Mouse (Mus musculus) limb, embryonic 10.5 days (tissue): ENCODE data around the gene Nmnat3. TPM values are rescaled to one million over a fixed set of nuclear protein-coding genes. Genes with fewer than 3 reads are reported as not detected.

Experiments
- DNase-seq: peaks from one replicate; pipeline ENCODE4 v3.0.0-alpha.2; 2017; ENCODE audit warnings: low spot score
- H3K27ac ChIP-seq: fragments of 300-500 bp; sonication (generic); 2 replicates; pipeline ENCODE4 v1.5.1; 2016; ENCODE audit warnings: mild to moderate bottlenecking
- H3K27me3 ChIP-seq: fragments of 300-500 bp; sonication (generic); 2 replicates; pipeline ENCODE4 v1.6.1; 2016; ENCODE audit warnings: low read depth, mild to moderate bottlenecking; ENCODE audit not compliant: poor library complexity, severe bottlenecking
- H3K36me3 ChIP-seq: fragments of 300-500 bp; sonication (generic); 2 replicates; pipeline ENCODE4 v1.6.1; 2016; ENCODE audit warnings: mild to moderate bottlenecking, moderate library complexity
- H3K4me1 ChIP-seq: fragments of 300-500 bp; sonication (generic); 2 replicates; pipeline ENCODE4 v1.6.1; 2016
- H3K4me3 ChIP-seq: fragments of 300-500 bp; sonication (generic); 2 replicates; pipeline ENCODE4 v1.5.1; 2016; ENCODE audit warnings: mild to moderate bottlenecking, moderate library complexity
- H3K9me3 ChIP-seq: fragments of 300-500 bp; sonication (generic); replicated peaks from 2 replicates; pipeline ENCODE4 v1.6.1; 2016; ENCODE audit warnings: mild to moderate bottlenecking
- WGBS: fragments of 180-500 bp; shearing (Covaris S2); methylation state at CpG from one replicate; pipeline ENCODE4 v1.1.7; 2016; 5-methylcytosine and 5-hydroxymethylcytosine counted together
- polyA plus RNA-seq: library from polyadenylated mRNA; unstranded; fragments of >200 nt; fragmentation: Nextera tagmentation; extraction: Ambion mirVana; gene quantifications from 2 replicates; pipeline ENCODE4 v1.2.1, GENCODE M21; 2016

The Nmnat3 gene
- polyA plus RNA-seq, 1 experiment from 2014 or later = 3.6 TPM

GRCm38 (mm10) chr9:98317897-98318296 lies 30.7 kb downstream of the Nmnat3 start:
- 70% methylated on average over 4 of the region's 4 CpGs for WGBS

DNA sequence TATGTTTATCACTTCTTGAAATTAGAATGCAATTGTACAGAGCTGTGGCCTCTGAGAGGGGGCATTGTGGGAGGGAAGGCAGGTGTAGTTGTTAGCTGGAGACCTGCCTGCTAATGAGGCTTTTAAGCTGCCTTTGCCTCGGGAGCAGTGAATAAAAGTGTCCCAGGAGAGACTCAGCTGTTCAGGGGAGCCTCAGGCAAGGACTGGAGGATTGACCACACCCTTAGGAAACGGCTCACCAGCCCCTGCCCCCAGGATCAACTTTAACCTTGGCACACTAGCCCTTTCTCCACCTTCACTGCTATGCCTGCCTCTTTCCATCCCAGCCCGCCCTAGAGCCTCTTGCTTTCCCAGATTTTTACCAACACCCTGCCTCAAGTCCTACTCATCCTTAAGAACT lies 31.6 kb downstream of the Nmnat3 start:
- no peak for DNase-seq
- no peaks in the 10 kb centered on the region for H3K27me3 ChIP-seq
- H3K36me3 ChIP-seq = no peaks in the 10 kb centered on the region
- peaks cover 17% of the 10 kb centered on the region for H3K4me1 ChIP-seq
- 44% methylated on average over 3 of the region's 3 CpGs for whole genome bisulfite sequencing
- H3K27ac ChIP-seq = no peak overlapping the region
- no peak overlapping the region for H3K4me3 ChIP-seq
- no peaks in the 10 kb centered on the region for H3K9me3 ChIP-seq

More at GRCm38 (mm10) chr9:98317897-98318296, 30.7 kb downstream of the Nmnat3 start:
- H3K4me3 ChIP-seq = no peak overlapping the region
- no peaks in the 10 kb centered on the region for H3K9me3 ChIP-seq
- no peaks in the 10 kb centered on the region for H3K27me3 ChIP-seq
- no peaks in the 10 kb centered on the region for H3K36me3 ChIP-seq
- DNase-seq = no peak
- no peak overlapping the region for H3K27ac ChIP-seq
- H3K4me1 ChIP-seq = peaks cover 17% of the 10 kb centered on the region

DNA sequence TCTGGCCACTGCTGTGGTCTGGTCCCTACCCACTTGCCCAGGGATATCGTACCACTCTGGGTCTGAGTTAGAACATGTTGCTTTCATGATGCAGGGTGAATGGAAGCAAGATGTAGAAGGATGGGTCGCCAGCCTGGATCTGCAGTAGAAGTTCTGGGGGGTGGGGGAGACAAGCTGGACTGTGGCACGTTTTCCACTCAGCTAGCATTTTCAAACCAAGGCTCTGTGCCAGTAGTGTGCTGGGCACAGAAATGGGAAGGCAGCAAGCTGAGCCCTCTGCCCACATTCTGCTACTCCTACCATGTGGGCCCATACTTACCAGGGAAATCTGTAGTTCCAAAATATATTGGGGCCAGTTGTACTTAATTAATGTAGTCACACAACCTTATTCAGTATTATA lies 33.5 kb downstream of the Nmnat3 start:
- no peak for DNase-seq
- 87% methylated on average over 3 of the region's 3 CpGs for WGBS

DNA sequence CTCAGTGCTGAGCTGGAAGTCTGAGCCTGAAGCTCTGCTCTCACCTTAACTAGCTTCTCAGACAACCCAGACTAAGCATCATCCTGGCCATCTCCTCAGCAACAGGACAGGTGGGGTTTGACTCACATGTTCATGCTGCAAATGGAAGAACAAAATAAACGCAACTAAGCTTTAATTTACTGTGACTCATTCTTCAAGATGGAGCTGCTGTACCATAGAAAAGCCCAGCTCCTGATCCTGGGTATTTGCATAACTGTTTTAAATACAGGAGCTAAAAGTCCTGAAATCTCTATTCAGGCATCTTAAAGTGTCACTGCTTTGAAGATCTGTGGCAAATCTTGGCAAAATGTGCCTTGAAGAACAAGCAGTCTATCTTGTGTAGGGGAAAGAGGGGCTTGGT lies 38.9 kb downstream of the Nmnat3 start:
- no peaks in the 10 kb centered on the region for H3K36me3 ChIP-seq
- no peaks in the 10 kb centered on the region for H3K27me3 ChIP-seq
- H3K9me3 ChIP-seq = no peaks in the 10 kb centered on the region
- DNase-seq = no peak
- peaks cover 6% of the 10 kb centered on the region; the same call in 1 of the 2 replicates for H3K4me1 ChIP-seq
- no peak overlapping the region for H3K27ac ChIP-seq
- H3K4me3 ChIP-seq = no peak overlapping the region
- WGBS = 96% methylated on average over 1 of the region's 1 CpGs

More for the DNA sequence above, 33.5 kb downstream of the Nmnat3 start:
- peaks cover 17% of the 10 kb centered on the region for H3K4me1 ChIP-seq
- H3K4me3 ChIP-seq = no peak overlapping the region
- no peaks in the 10 kb centered on the region for H3K9me3 ChIP-seq
- H3K27me3 ChIP-seq = no peaks in the 10 kb centered on the region
- no peak overlapping the region for H3K27ac ChIP-seq
- H3K36me3 ChIP-seq = no peaks in the 10 kb centered on the region

DNA sequence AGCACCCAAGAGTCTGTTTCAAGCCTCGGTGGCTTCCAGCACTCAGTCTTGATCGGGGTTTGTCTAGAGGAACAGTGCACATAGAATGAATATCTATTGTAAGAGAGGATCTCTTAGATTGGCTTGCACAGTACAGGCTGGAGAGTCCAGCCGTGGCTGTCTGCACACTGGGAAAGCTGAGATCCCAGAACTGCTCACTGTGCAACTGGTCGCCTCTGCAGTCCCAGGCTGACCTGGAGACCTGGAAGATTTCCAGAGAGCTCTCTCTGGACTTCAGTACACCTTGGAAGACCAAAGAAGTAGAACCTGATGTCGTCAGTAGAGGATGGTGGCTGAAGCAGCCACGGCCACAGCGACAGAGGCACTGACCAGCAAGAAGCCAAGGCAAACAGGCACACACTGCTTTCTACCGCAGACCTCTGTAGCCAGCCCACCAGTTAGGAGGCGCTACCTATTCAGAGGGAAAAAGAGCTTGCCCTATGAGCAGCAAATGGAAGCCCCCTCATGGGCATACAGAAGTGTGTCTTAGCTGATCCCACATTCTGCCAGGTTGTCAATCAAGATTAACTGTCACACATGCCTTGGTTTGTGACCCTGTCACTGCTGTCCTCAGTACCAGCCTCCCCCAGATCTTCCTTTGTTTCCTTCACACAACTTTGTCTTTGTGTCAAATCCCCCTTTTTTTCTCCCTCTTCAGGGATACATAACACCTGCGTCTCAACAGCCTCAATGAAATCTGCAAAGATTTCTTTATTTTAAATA lies 41.4 kb downstream of the Nmnat3 start:
- Histone ChIP-seq H3K36me3 (no peaks in the 10 kb centered on the region), H3K4me1 (peaks cover 10% of the 10 kb centered on the region; the same call in 1 of the 2 replicates), H3K27me3 (no peaks in the 10 kb centered on the region), H3K9me3 (no peaks in the 10 kb centered on the region), H3K27ac (no peak overlapping the region), H3K4me3 (no peak overlapping the region)
- no peak for DNase-seq
- WGBS = 91% methylated on average over 10 of the region's 10 CpGs

DNA sequence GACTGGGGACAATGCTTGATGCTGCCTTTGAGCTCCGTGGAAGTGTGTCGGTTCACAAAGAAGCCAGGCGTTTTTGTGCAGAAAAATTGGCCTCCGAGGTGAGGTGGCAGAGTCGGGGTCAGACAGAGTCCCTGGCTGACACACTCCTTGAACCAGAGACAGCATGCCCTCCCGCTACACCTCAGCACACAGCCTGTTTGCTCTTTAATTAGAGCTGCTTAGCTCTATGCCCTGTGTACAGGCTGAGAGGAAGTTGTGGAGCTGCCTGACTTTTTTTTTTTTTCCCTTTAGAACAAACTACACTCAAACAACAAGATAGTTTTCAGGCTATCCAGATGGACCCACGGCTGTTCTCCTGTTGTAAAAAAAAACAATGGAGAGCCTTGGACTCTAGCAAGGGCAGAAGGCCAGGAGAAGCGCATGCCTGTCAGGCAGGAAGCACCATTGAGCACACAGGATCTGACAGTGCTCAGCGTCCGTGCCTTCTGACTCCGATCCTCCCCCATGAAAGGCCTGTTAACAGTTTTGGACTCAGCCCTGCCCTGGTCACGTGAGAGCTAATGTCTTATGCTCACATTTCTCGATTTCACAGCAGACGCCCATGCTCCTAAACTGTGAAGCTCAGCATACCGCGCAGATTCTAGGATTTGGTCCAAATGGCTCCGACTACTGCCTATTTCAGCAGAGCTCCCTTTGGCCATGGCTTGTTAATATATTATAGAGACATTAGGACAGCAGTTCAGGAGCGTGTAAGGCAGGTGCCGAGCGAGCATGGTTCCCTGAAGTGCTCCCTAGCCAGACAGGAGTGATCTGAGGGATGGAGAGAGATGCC lies 42.3 kb downstream of the Nmnat3 start:
- no peaks in the 10 kb centered on the region for H3K27me3 ChIP-seq
- H3K4me3 ChIP-seq = no peak overlapping the region
- no peaks in the 10 kb centered on the region for H3K36me3 ChIP-seq
- peaks cover 10% of the 10 kb centered on the region; the same call in 1 of the 2 replicates for H3K4me1 ChIP-seq
- no peak overlapping the region for H3K27ac ChIP-seq
- H3K9me3 ChIP-seq = no peaks in the 10 kb centered on the region
- 78% methylated on average over 20 of the region's 20 CpGs for WGBS
- DNase-seq = no peak

- H3K4me3 ChIP-seq = no peak overlapping the region
- WGBS = 70% methylated on average over 3 of the region's 3 CpGs
- H3K9me3 ChIP-seq = no peaks in the 10 kb centered on the region
Observed at GRCm38 (mm10) chr9:98333219-98333754, 46.1 kb downstream of the Nmnat3 start.

GRCm38 (mm10) chr9:98337881-98338769 lies 50.9 kb downstream of the Nmnat3 start:
- H3K27ac ChIP-seq = no peak overlapping the region
- H3K27me3 ChIP-seq = no peaks in the 10 kb centered on the region
- no peaks in the 10 kb centered on the region for H3K9me3 ChIP-seq
- no peaks in the 10 kb centered on the region for H3K36me3 ChIP-seq
- 88% methylated on average over 15 of the region's 15 CpGs for WGBS
- H3K4me3 ChIP-seq = no peak overlapping the region
- DNase-seq = no peak
- H3K4me1 ChIP-seq = peaks cover 3% of the 10 kb centered on the region; the same call in 1 of the 2 replicates

More at GRCm38 (mm10) chr9:98333219-98333754, 46.1 kb downstream of the Nmnat3 start:
- peaks cover 10% of the 10 kb centered on the region; the same call in 1 of the 2 replicates for H3K4me1 ChIP-seq
- no peaks in the 10 kb centered on the region for H3K27me3 ChIP-seq
- DNase-seq = no peak
- H3K27ac ChIP-seq = no peak overlapping the region
- H3K36me3 ChIP-seq = no peaks in the 10 kb centered on the region

DNA sequence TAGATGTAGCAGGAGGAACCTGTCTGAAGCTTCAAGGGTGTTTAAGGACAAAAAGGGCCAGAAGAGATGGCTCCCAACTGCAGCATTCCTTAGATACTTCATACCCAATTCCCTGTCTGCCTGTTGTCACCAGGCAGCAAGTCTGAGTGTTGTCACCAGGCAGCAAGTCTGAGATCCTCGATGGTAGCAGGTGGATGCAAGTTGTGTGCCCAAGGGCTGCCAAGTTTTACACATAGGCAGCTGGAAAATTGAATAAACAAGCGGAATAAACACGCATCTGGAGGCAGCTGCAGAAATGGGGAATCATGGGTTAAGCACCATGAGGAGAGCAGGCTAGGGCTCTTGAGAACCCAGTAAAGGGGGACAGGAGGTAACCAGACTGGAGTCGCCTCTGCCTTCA lies 52.7 kb downstream of the Nmnat3 start:
- H3K27ac ChIP-seq = no peak overlapping the region
- no peaks in the 10 kb centered on the region for H3K27me3 ChIP-seq
- no peaks in the 10 kb centered on the region for H3K9me3 ChIP-seq
- no peaks in the 10 kb centered on the region for H3K36me3 ChIP-seq
- WGBS = 89% methylated on average over 4 of the region's 4 CpGs
- H3K4me1 ChIP-seq = no peaks in the 10 kb centered on the region
- no peak for DNase-seq
- H3K4me3 ChIP-seq = no peak overlapping the region

GRCm38 (mm10) chr9:98340427-98340826 lies 53.2 kb downstream of the Nmnat3 start:
- H3K4me1 ChIP-seq = no peaks in the 10 kb centered on the region
- H3K4me3 ChIP-seq = no peak overlapping the region
- H3K27ac ChIP-seq = no peak overlapping the region
- H3K27me3 ChIP-seq = no peaks in the 10 kb centered on the region
- 80% methylated on average over 4 of the region's 4 CpGs for WGBS
- no peaks in the 10 kb centered on the region for H3K9me3 ChIP-seq
- DNase-seq = no peak
- no peaks in the 10 kb centered on the region for H3K36me3 ChIP-seq

DNA sequence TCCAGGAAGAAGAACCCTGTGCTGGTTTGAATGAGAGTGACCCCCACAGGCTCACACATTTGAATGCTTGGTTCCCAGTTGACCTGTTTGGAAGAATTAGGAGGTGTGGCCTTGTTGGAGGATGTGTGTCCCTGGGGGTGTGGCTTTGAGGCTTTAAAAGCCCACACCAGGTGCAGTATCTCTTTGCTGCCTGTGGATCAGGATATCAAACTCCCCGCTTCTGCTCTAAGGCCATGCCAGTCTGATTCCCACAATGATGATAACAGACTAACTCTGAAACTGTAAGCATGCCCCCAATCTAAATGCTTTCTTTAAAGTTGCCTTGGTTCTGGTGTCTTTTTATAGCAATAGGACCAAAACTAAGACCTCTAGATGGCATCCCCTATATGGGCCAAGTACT lies 58.6 kb downstream of the Nmnat3 start:
- WGBS = 92% methylated on average over 1 of the region's 1 CpGs
- no peaks in the 10 kb centered on the region for H3K27me3 ChIP-seq
- H3K4me1 ChIP-seq = peaks cover 18% of the 10 kb centered on the region

DNA sequence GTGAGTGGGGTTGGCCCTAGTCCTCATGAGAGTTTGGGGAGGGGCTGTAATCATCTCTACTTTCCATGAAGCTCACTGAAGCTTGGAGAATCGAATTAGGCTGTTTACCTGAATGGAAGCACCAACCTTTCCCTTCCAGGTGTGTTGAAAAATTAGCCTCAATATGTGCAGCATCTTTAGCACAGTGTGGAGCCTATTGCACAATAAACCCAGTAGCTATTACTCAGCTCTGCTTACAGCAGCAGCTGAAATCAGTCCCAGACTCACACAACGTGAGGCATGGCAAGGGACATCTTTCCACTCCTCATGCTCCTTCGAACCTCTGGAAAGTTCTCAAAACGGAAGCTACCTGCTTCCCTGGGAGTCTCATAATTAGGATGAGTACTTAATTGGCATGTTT lies 59.0 kb downstream of the Nmnat3 start:
- WGBS = 80% methylated on average over 4 of the region's 4 CpGs
- H3K27ac ChIP-seq = no peak overlapping the region
- no peaks in the 10 kb centered on the region for H3K27me3 ChIP-seq
- no peak for DNase-seq
- H3K4me3 ChIP-seq = no peak overlapping the region
- H3K4me1 ChIP-seq = peaks cover 20% of the 10 kb centered on the region
- no peaks in the 10 kb centered on the region for H3K9me3 ChIP-seq
- no peaks in the 10 kb centered on the region for H3K36me3 ChIP-seq

More for the DNA sequence above, 58.6 kb downstream of the Nmnat3 start:
- Histone ChIP-seq H3K4me3 (no peak overlapping the region), H3K9me3 (no peaks in the 10 kb centered on the region), H3K36me3 (no peaks in the 10 kb centered on the region), H3K27ac (no peak overlapping the region)
- no peak for DNase-seq
